Mouse (Mus musculus) liver, embryonic 16.5 days (tissue): ENCODE data around the gene Gmip. TPM values are rescaled to one million over a fixed set of nuclear protein-coding genes. Genes with fewer than 3 reads are reported as not detected.

ENCODE experiments used
- ATAC-seq: fragments of 200-750 bp; cut with Nextera tagmentation; 2 replicates; pipeline ENCODE4 v1.8.0; 2017; ENCODE audit warnings: low read depth, mild to moderate bottlenecking, moderate number of reproducible peaks, moderate library complexity
- H3K27ac ChIP-seq: fragments of 300-500 bp; sonication (generic); 2 replicates; pipeline ENCODE4 v1.5.1; 2014; ENCODE audit warnings: mild to moderate bottlenecking, low read length
- H3K27me3 ChIP-seq: fragments of 300-500 bp; sonication (generic); 2 replicates; pipeline ENCODE4 v1.6.1; 2014; ENCODE audit warnings: low read depth, low read length, mixed read lengths; ENCODE audit not compliant: control insufficient read depth, insufficient read depth
- H3K36me3 ChIP-seq: fragments of 300-500 bp; sonication (generic); 2 replicates; pipeline ENCODE4 v1.6.1; 2014; ENCODE audit warnings: mild to moderate bottlenecking; ENCODE audit not compliant: control insufficient read depth, insufficient read depth
- H3K4me1 ChIP-seq: fragments of 300-500 bp; sonication (generic); 2 replicates; pipeline ENCODE4 v1.6.1; 2014; ENCODE audit warnings: low read depth, low read length, mixed read lengths; ENCODE audit not compliant: control insufficient read depth
- H3K4me2 ChIP-seq: fragments of 300-500 bp; sonication (generic); 2 replicates; pipeline ENCODE4 v1.6.1; 2014; ENCODE audit warnings: low read depth, low read length, mixed read lengths
- H3K4me3 ChIP-seq: fragments of 300-500 bp; sonication (generic); 2 replicates; pipeline ENCODE4 v1.5.1; 2014; ENCODE audit warnings: low read depth, mild to moderate bottlenecking, low read length
- H3K9ac ChIP-seq: fragments of 300-500 bp; sonication (generic); 2 replicates; pipeline ENCODE4 v1.6.1; 2014; ENCODE audit warnings: low read depth, low read length
- H3K9me3 ChIP-seq: fragments of 300-500 bp; sonication (generic); replicated peaks from 2 replicates; pipeline ENCODE4 v1.6.1; 2016; ENCODE audit warnings: low read length; ENCODE audit not compliant: control insufficient read depth
- WGBS: fragments of 180-500 bp; shearing (Covaris S2); extraction: QIAGEN DNeasy Blood & Tissue Kit; methylation state at CpG from one replicate; pipeline ENCODE4 v1.1.7; 2014; ENCODE audit not compliant: insufficient replicate concordance; 5-methylcytosine and 5-hydroxymethylcytosine counted together
- polyA plus RNA-seq: library from polyadenylated mRNA; unstranded; fragments of >200 nt; fragmentation: Nextera tagmentation; extraction: Ambion mirVana; gene quantifications from 2 replicates; pipeline ENCODE4 v1.2.1, GENCODE M21; 2015

Gene Gmip
- polyA plus RNA-seq, 1 experiment from 2014 or later = 7.0 TPM

DNA sequence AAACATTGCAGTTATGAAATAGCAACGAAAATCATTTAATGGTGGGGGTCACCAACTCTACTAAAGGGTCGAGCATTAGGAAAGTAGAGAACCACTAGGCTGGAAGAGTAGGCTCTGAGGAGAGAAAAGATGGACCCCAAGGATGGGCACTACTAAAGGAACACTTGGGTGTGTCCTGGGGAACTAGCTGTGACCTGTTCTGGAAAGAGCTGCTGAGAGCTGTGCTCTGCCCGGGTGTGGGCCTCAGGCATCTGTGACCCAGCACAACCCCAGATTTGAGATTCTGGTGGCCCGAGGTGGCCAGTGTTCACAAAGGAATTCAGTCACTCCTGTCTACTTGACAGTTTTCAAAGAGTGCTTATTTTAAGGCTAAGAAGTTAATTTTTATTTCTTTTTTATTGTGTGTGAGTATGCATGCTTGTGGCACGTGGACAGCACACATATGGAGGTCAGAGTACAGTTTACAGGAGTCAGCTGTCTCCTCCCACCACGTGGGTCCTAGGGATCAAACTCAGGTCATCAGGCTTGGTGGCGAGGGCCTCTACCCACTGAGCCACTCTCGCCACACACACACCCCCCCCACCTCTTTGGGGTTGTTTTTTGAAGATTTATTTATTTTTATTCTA, 28.7 kb downstream of the Gmip start:
- no peak for ATAC-seq
- Histone ChIP-seq H3K36me3 (no peaks in the 10 kb centered on the region), H3K27me3 (no peaks in the 10 kb centered on the region), H3K4me1 (peaks cover 8% of the 10 kb centered on the region), H3K9ac (no peak overlapping the region), H3K4me3 (no peak overlapping the region), H3K9me3 (no peaks in the 10 kb centered on the region), H3K4me2 (no peak overlapping the region), H3K27ac (no peak overlapping the region)
- WGBS = 49% methylated on average over 8 of the region's 8 CpGs

DNA sequence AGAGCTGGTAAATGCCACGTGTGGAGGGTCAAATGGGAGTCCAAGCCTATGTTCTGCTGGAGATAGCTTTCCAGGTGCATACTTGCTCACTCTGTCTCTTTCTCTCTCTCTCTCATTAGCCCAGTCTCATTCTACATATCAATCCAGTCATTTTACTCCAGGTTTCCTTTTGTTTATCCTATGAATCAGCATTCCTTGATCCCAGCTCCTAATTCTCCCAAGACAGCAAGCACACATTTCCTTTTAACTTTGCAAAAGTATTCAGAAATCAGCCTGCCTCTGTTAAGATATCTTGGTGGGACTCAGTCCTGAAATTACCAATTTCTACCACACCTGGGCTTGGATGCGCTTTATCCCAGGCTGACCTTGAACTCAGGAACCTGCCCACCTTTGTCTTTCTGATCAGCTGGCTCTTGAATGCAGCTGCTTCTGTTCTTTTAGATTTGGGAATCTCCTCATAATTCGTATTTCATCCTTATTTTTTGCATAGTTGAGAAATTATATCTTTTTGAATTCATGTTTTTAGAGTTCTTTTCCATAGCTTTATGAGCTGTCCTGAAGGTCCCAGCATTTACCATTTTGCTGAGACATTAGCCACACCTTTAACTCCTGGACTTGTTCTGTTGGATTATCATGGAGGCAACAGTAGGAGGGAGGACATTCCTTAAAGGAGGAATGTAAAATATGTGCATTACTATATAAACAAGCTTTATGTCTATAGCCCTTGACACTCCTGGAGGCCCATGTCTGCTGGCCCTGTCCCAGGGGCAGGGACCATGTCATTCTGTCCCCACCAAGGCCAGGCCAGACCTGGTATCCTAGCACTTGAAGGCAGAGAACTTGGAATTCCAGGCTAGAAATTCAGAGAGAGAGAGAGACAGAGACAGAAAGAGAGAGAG, 38.9 kb downstream of the Gmip start:
- Histone ChIP-seq H3K4me3 (no peak overlapping the region), H3K4me2 (no peak overlapping the region), H3K27ac (no peak overlapping the region), H3K27me3 (no peaks in the 10 kb centered on the region), H3K36me3 (no peaks in the 10 kb centered on the region), H3K4me1 (peaks cover 11% of the 10 kb centered on the region), H3K9me3 (no peaks in the 10 kb centered on the region; the same call in 1 of the 2 replicates), H3K9ac (no peak overlapping the region)
- WGBS = 52% methylated on average over 3 of the region's 3 CpGs
- no peak for ATAC-seq

GRCm38 (mm10) chr8:69848951-69849350, 40.5 kb downstream of the Gmip start:
- H3K4me1 ChIP-seq = peaks cover 11% of the 10 kb centered on the region
- WGBS = 63% methylated on average over 8 of the region's 8 CpGs
- no peaks in the 10 kb centered on the region; the same call in 1 of the 2 replicates for H3K9me3 ChIP-seq
- H3K9ac ChIP-seq = no peak overlapping the region
- ATAC-seq = peak; percentile 45; the same call in 1 of the 2 replicates
- H3K4me2 ChIP-seq = no peak overlapping the region
- H3K27me3 ChIP-seq = no peaks in the 10 kb centered on the region
- no peaks in the 10 kb centered on the region for H3K36me3 ChIP-seq
- H3K4me3 ChIP-seq = no peak overlapping the region
- no peak overlapping the region for H3K27ac ChIP-seq

DNA sequence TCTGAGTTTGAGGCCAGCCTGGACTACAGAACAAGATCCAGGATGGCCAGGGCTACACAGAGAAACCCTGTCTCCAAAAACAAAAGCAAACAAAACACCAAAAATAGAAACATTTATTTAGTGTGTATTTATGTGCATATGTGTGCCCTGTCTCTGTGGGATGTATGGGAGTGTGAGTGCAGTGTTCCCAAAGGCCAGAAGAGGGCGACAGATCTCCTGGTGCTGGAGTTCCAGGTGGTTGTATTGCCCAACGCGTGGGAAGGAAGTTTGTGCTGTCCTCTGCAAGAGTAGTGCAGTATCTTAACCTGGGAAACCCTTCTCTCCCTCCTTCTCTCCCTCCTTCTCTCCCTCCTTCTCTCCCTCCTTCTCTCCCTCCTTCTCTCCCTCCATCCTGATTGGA, 41.4 kb downstream of the Gmip start:
- no peaks in the 10 kb centered on the region for H3K36me3 ChIP-seq
- no peak overlapping the region for H3K4me2 ChIP-seq
- no peak for ATAC-seq
- H3K4me1 ChIP-seq = peaks cover 11% of the 10 kb centered on the region
- H3K27me3 ChIP-seq = no peaks in the 10 kb centered on the region
- H3K9me3 ChIP-seq = no peaks in the 10 kb centered on the region; the same call in 1 of the 2 replicates
- no peak overlapping the region for H3K4me3 ChIP-seq
- H3K9ac ChIP-seq = no peak overlapping the region
- 34% methylated on average over 3 of the region's 3 CpGs for WGBS
- H3K27ac ChIP-seq = no peak overlapping the region

- Histone ChIP-seq H3K4me3 (no peak overlapping the region), H3K4me2 (no peak overlapping the region), H3K27me3 (no peaks in the 10 kb centered on the region), H3K9ac (0 out of 2 replicates have a peak overlapping the region, but pooled peaks have one; percentile 6), H3K4me1 (peaks cover 11% of the 10 kb centered on the region), H3K27ac (peak overlapping the region; percentile 67), H3K9me3 (no peaks in the 10 kb centered on the region; the same call in 1 of the 2 replicates), H3K36me3 (no peaks in the 10 kb centered on the region)
- 63% methylated on average over 7 of the region's 7 CpGs for WGBS
- ATAC-seq = peak; percentile 86
Measured at GRCm38 (mm10) chr8:69850926-69851506, 42.5 kb downstream of the Gmip start.

DNA sequence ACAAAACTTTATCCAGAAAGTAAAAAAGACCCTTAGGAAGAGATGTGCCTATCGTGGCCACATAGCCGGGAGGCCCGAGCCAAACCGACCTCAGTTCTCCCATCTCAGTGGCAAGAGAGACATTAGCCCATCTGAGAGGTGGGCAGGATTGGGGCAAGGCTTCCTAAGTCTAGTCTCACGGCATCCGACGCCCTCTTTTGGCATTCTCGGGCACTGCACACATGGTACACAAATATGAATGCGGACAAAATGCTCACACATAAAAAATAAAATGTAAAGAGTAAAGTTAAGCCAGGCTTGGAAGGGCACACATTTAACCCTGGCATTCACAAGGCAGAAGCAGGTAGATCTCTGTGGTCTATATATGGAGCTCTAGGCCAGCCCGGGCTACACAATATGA, 45.4 kb downstream of the Gmip start:
- no peak overlapping the region for H3K9ac ChIP-seq
- 74% methylated on average over 10 of the region's 10 CpGs for WGBS
- no peaks in the 10 kb centered on the region for H3K27me3 ChIP-seq

DNA sequence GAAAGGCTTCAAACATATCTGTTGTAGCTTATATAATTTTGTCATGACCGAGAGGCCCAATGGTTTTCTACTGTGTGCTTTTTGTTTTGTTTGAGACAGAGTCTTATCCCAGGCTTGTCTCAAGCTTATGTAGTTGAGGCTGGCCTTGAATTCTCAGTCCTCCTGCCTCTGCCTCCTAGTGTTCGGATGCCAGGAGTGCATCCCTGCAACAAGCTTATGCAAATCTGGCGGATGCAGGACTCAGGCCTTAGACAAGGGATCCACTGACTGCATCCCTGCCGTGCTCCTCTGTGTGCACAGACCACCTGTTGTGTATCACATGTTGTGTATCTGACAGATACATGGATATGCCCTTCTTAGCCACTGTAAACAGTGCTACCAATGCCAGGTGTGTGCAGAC, 52.3 kb downstream of the Gmip start:
- no peak overlapping the region for H3K4me3 ChIP-seq
- no peaks in the 10 kb centered on the region for H3K27me3 ChIP-seq
- WGBS = 60% methylated on average over 4 of the region's 4 CpGs
- no peaks in the 10 kb centered on the region for H3K9me3 ChIP-seq
- no peak for ATAC-seq
- H3K9ac ChIP-seq = no peak overlapping the region
- H3K4me2 ChIP-seq = no peak overlapping the region
- peaks cover 5% of the 10 kb centered on the region; the same call in 1 of the 2 replicates for H3K4me1 ChIP-seq
- H3K27ac ChIP-seq = no peak overlapping the region
- H3K36me3 ChIP-seq = no peaks in the 10 kb centered on the region

More for the DNA sequence above, 45.4 kb downstream of the Gmip start:
- Histone ChIP-seq H3K4me2 (no peak overlapping the region), H3K9me3 (no peaks in the 10 kb centered on the region; the same call in 1 of the 2 replicates), H3K36me3 (no peaks in the 10 kb centered on the region), H3K4me1 (peaks cover 11% of the 10 kb centered on the region), H3K4me3 (no peak overlapping the region), H3K27ac (no peak overlapping the region)
- no peak for ATAC-seq

- Histone ChIP-seq H3K4me3 (no peak overlapping the region), H3K4me1 (peaks cover 5% of the 10 kb centered on the region; the same call in 1 of the 2 replicates), H3K4me2 (no peak overlapping the region), H3K27me3 (no peaks in the 10 kb centered on the region), H3K9ac (no peak overlapping the region), H3K36me3 (no peaks in the 10 kb centered on the region), H3K27ac (no peak overlapping the region), H3K9me3 (no peaks in the 10 kb centered on the region)
- ATAC-seq = no peak
- 31% methylated on average over 2 of the region's 2 CpGs for WGBS
Measured at GRCm38 (mm10) chr8:69861251-69861650, 52.8 kb downstream of the Gmip start.
